Mouse (Mus musculus) left cerebral cortex, postnatal 10 days (tissue): ENCODE data around the gene Rnase2b. TPM values are rescaled to one million over a fixed set of nuclear protein-coding genes. Genes with fewer than 3 reads are reported as not detected.

Source experiments
- total RNA-seq, 2 experiments: library from RNA; stranded (reverse); gene quantifications; 2 replicates each; pipeline ENCODE4 v1.2.3; 2021

Rnase2b gene
- total RNA-seq, 2 experiments from 2014 or later = not detected

Other genes starting within 250 kb of the Rnase2b start
- 10 to 100 TPM; 29.9 to 34.2 TPM for gene Osgep, start 237.4 kb upstream of the Rnase2b start, total RNA-seq
- gene Apex1, start 237.3 kb upstream of the Rnase2b start, total RNA-seq = 10 to 100 TPM; 65.8 to 66.3 TPM
- gene Pip4p1, start 231.4 kb upstream of the Rnase2b start, total RNA-seq = 10 to 100 TPM; 79.6 to 89.0 TPM
- 10 to 100 TPM; 11.0 to 15.6 TPM for gene Pnp, start 231.2 kb upstream of the Rnase2b start, total RNA-seq
- gene Gm49342, start 217.7 kb upstream of the Rnase2b start, total RNA-seq = 10 to 100 TPM in 1 of 2 experiments, 1 to 10 TPM in 1; 6.5 to 13.7 TPM
- 1 to 10 TPM in 1 of 2 experiments, under 1 TPM in 1; 0.79 to 1.7 TPM for gene Pnp2, start 206.3 kb upstream of the Rnase2b start, total RNA-seq
- gene Rnase10, start 154.5 kb upstream of the Rnase2b start, total RNA-seq = under 1 TPM in 1 of 2 experiments, not detected in 1; 0.30 TPM
- gene Rnase9, start 120.4 kb upstream of the Rnase2b start, total RNA-seq = not detected
- gene Rnase11, start 112.1 kb upstream of the Rnase2b start, total RNA-seq = not detected
- not detected for gene Rnase12, start 104.6 kb upstream of the Rnase2b start, total RNA-seq
- gene Olfr750, start 87.8 kb upstream of the Rnase2b start, total RNA-seq = not detected
- 10 to 100 TPM; 11.2 to 14.0 TPM for gene Rnase4, start 71.2 kb upstream of the Rnase2b start, total RNA-seq
- 1 to 10 TPM; 2.5 to 3.7 TPM for gene Ang, start 71.1 kb upstream of the Rnase2b start, total RNA-seq
- not detected for gene Eddm3b, start 47.8 kb upstream of the Rnase2b start, total RNA-seq
- gene Rnase6, start 38.4 kb upstream of the Rnase2b start, total RNA-seq = not detected
- not detected for gene Rnase1, start 15.5 kb upstream of the Rnase2b start, total RNA-seq
- gene Ang2, start 36.9 kb downstream of the Rnase2b start, total RNA-seq = not detected
- not detected for gene Ear14, start 41.1 kb downstream of the Rnase2b start, total RNA-seq
- gene Rnase2a, start 93.9 kb downstream of the Rnase2b start, total RNA-seq = not detected
- gene Gm7247, start 199.5 kb downstream of the Rnase2b start, total RNA-seq = not detected
- not detected for gene Vmn2r88, start 248.6 kb downstream of the Rnase2b start, total RNA-seq